Mouse (Mus musculus) stomach, postnatal 0 days (tissue): ENCODE results near the gene Barx1.

Experiments used
- CTCF ChIP-seq: IDR thresholded peaks from 2 replicates; pipeline ENCODE4 v1.5.1; 2016; ENCODE audit warnings: antibody characterized with exemption, low read depth, mild to moderate bottlenecking, moderate library complexity
- EP300 ChIP-seq: optimal IDR thresholded peaks from 2 replicates; pipeline ENCODE3; 2016; ENCODE audit warnings: antibody characterized with exemption

DNA sequence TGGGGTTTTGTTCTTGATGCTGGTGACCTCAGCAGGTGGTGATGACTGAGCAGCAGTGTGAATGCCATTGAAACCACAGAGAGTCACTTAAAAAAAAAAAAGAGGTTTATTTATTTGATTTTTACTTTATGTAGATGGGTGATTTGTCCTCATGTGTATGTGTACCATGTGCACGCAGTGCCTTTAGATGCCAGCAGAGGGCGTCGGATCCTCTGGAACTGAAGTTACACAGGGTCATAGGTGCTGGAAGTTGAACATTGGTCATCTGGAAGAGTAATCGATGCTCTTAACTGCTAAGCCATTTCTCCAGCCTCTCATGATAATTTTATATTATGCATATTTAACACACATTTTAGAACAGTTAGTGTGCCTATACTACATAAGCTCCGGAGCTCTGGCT lies 11.8 kb downstream of the Barx1 start:
- TF ChIP-seq CTCF (peak; percentile 49), EP300 (no peak)
